Mouse (Mus musculus): ENCODE measurements around the gene Dtx1. TPM values are rescaled to one million over a fixed set of nuclear protein-coding genes. Genes with fewer than 3 reads are reported as not detected.
A peak's percentile ranks its signal among the peaks of the same experiment; 100 is the strongest.

The Dtx1 gene
- polyA plus RNA-seq, 1 experiment from 2014 or later, result 7.7 TPM

GRCm38 (mm10) chr5:120693931-120694694 is 17.6 kb downstream of the Dtx1 start:
- peaks cover 12% of the 10 kb centered on the region for H3K4me1 ChIP-seq
- no peaks in the 10 kb centered on the region for H3K9me3 ChIP-seq (replicated peaks)
- no peak overlapping the region for H3K27ac ChIP-seq (replicated peaks)
- H3K4me2 ChIP-seq (replicated peaks), result peak overlapping the region; percentile 38
- H3K36me3 ChIP-seq, result no peaks in the 10 kb centered on the region
- peaks cover 60% of the 10 kb centered on the region for H3K27me3 ChIP-seq
- H3K4me3 ChIP-seq (replicated peaks), result peak overlapping the region; percentile 22
- 20% methylated on average over 36 of the region's 38 CpGs for WGBS
- H3K9ac ChIP-seq, result no peak overlapping the region
- ATAC-seq (ENCODE audit: insufficient number of reproducible peaks, low FRiP score, low TSS enrichment, low read depth), result no peak

- Histone ChIP-seq H3K27me3 (peaks cover 49% of the 10 kb centered on the region), H3K9ac (no peak overlapping the region), H3K9me3 (replicated peaks) (no peaks in the 10 kb centered on the region), H3K36me3 (no peaks in the 10 kb centered on the region), H3K4me2 (replicated peaks) (no peak overlapping the region), H3K27ac (replicated peaks) (no peak overlapping the region), H3K4me1 (peaks cover 8% of the 10 kb centered on the region), H3K4me3 (replicated peaks) (no peak overlapping the region)
- no peak for ATAC-seq (ENCODE audit: insufficient number of reproducible peaks, low FRiP score, low TSS enrichment, low read depth)
- 76% methylated on average over 19 of the region's 19 CpGs for WGBS
Observed at GRCm38 (mm10) chr5:120692034-120692433, 19.7 kb downstream of the Dtx1 start.

GRCm38 (mm10) chr5:120690417-120690816 is 21.3 kb downstream of the Dtx1 start:
- Histone ChIP-seq H3K9ac (no peak overlapping the region), H3K4me3 (replicated peaks) (no peak overlapping the region), H3K9me3 (replicated peaks) (no peaks in the 10 kb centered on the region), H3K4me2 (replicated peaks) (no peak overlapping the region), H3K27me3 (peaks cover 35% of the 10 kb centered on the region), H3K27ac (replicated peaks) (no peak overlapping the region), H3K4me1 (peaks cover 8% of the 10 kb centered on the region), H3K36me3 (no peaks in the 10 kb centered on the region)
- WGBS, result 42% methylated on average over 4 of the region's 4 CpGs
- ATAC-seq (ENCODE audit: insufficient number of reproducible peaks, low FRiP score, low TSS enrichment, low read depth), result no peak

GRCm38 (mm10) chr5:120688434-120688833 is 23.3 kb downstream of the Dtx1 start:
- 36% methylated on average over 4 of the region's 4 CpGs for WGBS
- no peaks in the 10 kb centered on the region for H3K36me3 ChIP-seq
- H3K9ac ChIP-seq, result no peak overlapping the region
- no peak for ATAC-seq (ENCODE audit: insufficient number of reproducible peaks, low FRiP score, low TSS enrichment, low read depth)
- H3K27ac ChIP-seq (replicated peaks), result no peak overlapping the region
- H3K4me2 ChIP-seq (replicated peaks), result no peak overlapping the region
- no peak overlapping the region for H3K4me3 ChIP-seq (replicated peaks)
- H3K27me3 ChIP-seq, result peaks cover 16% of the 10 kb centered on the region
- no peaks in the 10 kb centered on the region for H3K4me1 ChIP-seq
- H3K9me3 ChIP-seq (replicated peaks), result no peaks in the 10 kb centered on the region

GRCm38 (mm10) chr5:120687897-120688296 is 23.8 kb downstream of the Dtx1 start:
- H3K4me1 ChIP-seq, result no peaks in the 10 kb centered on the region; the same call in 1 of the 2 replicates
- H3K9ac ChIP-seq, result no peak overlapping the region
- ATAC-seq (ENCODE audit: insufficient number of reproducible peaks, low FRiP score, low TSS enrichment, low read depth), result no peak
- no peaks in the 10 kb centered on the region for H3K36me3 ChIP-seq
- H3K27ac ChIP-seq (replicated peaks), result no peak overlapping the region
- no peak overlapping the region for H3K4me3 ChIP-seq (replicated peaks)
- no peaks in the 10 kb centered on the region for H3K9me3 ChIP-seq (replicated peaks)
- 87% methylated on average over 5 of the region's 5 CpGs for WGBS
- peaks cover 16% of the 10 kb centered on the region for H3K27me3 ChIP-seq
- no peak overlapping the region for H3K4me2 ChIP-seq (replicated peaks)

- Histone ChIP-seq H3K4me1 (no peaks in the 10 kb centered on the region; the same call in 1 of the 2 replicates), H3K9me3 (replicated peaks) (no peaks in the 10 kb centered on the region), H3K4me2 (replicated peaks) (no peak overlapping the region), H3K9ac (no peak overlapping the region), H3K27me3 (peaks cover 16% of the 10 kb centered on the region), H3K4me3 (replicated peaks) (no peak overlapping the region), H3K27ac (replicated peaks) (no peak overlapping the region), H3K36me3 (no peaks in the 10 kb centered on the region)
- ATAC-seq (ENCODE audit: insufficient number of reproducible peaks, low FRiP score, low TSS enrichment, low read depth), result no peak
- WGBS, result 89% methylated on average over 3 of the region's 3 CpGs
Observed at GRCm38 (mm10) chr5:120687484-120687851, 24.3 kb downstream of the Dtx1 start.

GRCm38 (mm10) chr5:120686749-120687483 is 24.8 kb downstream of the Dtx1 start:
- no peaks in the 10 kb centered on the region for H3K36me3 ChIP-seq

GRCm38 (mm10) chr5:120685678-120686077 is 26.0 kb downstream of the Dtx1 start:
- no peak for ATAC-seq (ENCODE audit: insufficient number of reproducible peaks, low FRiP score, low TSS enrichment, low read depth)
- 72% methylated on average over 8 of the region's 8 CpGs for WGBS
- Histone ChIP-seq H3K27me3 (peaks cover 22% of the 10 kb centered on the region), H3K4me2 (replicated peaks) (no peak overlapping the region), H3K36me3 (no peaks in the 10 kb centered on the region), H3K27ac (replicated peaks) (no peak overlapping the region), H3K9ac (no peak overlapping the region), H3K4me3 (replicated peaks) (no peak overlapping the region), H3K9me3 (replicated peaks) (no peaks in the 10 kb centered on the region), H3K4me1 (peaks cover 2% of the 10 kb centered on the region; the same call in 1 of the 2 replicates)

More at GRCm38 (mm10) chr5:120686749-120687483, 24.8 kb downstream of the Dtx1 start:
- H3K9ac ChIP-seq, result no peak overlapping the region
- H3K4me3 ChIP-seq (replicated peaks), result no peak overlapping the region
- no peaks in the 10 kb centered on the region; the same call in 1 of the 2 replicates for H3K4me1 ChIP-seq
- H3K27me3 ChIP-seq, result peaks cover 16% of the 10 kb centered on the region
- no peak for ATAC-seq (ENCODE audit: insufficient number of reproducible peaks, low FRiP score, low TSS enrichment, low read depth)
- WGBS, result 78% methylated on average over 6 of the region's 6 CpGs
- H3K9me3 ChIP-seq (replicated peaks), result no peaks in the 10 kb centered on the region
- H3K4me2 ChIP-seq (replicated peaks), result no peak overlapping the region
- H3K27ac ChIP-seq (replicated peaks), result no peak overlapping the region

GRCm38 (mm10) chr5:120682982-120683771 is 28.6 kb downstream of the Dtx1 start:
- H3K27ac ChIP-seq (replicated peaks), result no peak overlapping the region
- 0 out of 2 replicates have a peak overlapping the region, but pooled peaks have one; percentile 12 for H3K4me2 ChIP-seq (replicated peaks)
- 10% methylated on average over 24 of the region's 24 CpGs for WGBS
- no peak overlapping the region for H3K9ac ChIP-seq
- H3K36me3 ChIP-seq, result no peaks in the 10 kb centered on the region
- H3K9me3 ChIP-seq (replicated peaks), result no peaks in the 10 kb centered on the region
- peaks cover 22% of the 10 kb centered on the region for H3K27me3 ChIP-seq
- ATAC-seq (ENCODE audit: insufficient number of reproducible peaks, low FRiP score, low TSS enrichment, low read depth), result no peak
- peaks cover 14% of the 10 kb centered on the region for H3K4me1 ChIP-seq
- H3K4me3 ChIP-seq (replicated peaks), result no peak overlapping the region

GRCm38 (mm10) chr5:120680918-120681317 is 30.8 kb downstream of the Dtx1 start:
- Histone ChIP-seq H3K4me1 (peaks cover 14% of the 10 kb centered on the region), H3K27ac (replicated peaks) (no peak overlapping the region), H3K4me2 (replicated peaks) (no peak overlapping the region), H3K4me3 (replicated peaks) (no peak overlapping the region), H3K9ac (no peak overlapping the region), H3K36me3 (no peaks in the 10 kb centered on the region), H3K27me3 (peaks cover 22% of the 10 kb centered on the region), H3K9me3 (replicated peaks) (no peaks in the 10 kb centered on the region)
- no peak for ATAC-seq (ENCODE audit: insufficient number of reproducible peaks, low FRiP score, low TSS enrichment, low read depth)
- 86% methylated on average over 18 of the region's 18 CpGs for WGBS
